ENCODE assay signal across 21 mouse cellular contexts in the genomic region with DNA sequence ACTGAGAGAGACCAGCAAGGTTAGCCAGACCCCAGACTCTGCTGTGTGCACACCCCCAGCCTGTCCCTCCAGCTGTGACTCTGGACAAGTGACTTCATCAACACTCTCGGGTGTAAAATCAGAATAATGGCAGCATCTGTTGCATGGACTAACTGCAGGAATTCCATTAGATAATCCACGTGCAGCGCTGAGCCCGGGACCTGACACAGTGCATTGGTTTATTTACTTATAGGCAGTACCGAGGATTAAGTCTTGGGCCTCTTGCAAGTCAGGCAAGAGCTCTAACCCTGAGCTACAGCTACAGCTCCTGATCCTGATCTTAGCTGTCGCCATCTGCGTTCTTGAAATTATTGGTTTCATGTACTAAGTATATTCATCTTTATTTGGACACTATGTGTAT. TPM values are rescaled to one million over a fixed set of nuclear protein-coding genes. Genes with fewer than 3 reads are reported as not detected.
A peak's percentile ranks its signal among the peaks of the same experiment; 100 is the strongest.
DNase-seq lines count a peak whose midpoint lies in the region; ATAC-seq lines count a peak whose summit lies in the region.
"Had no signal": no experiment of that assay in that cellular context is flagged by ENCODE, and none has a peak within 500 bp of the region (broad histone marks: within the 10 kb centered on the region; RNA-seq: fewer than 3 reads in every experiment).

No protein-coding gene starts in this region.

- H3K36me3 ChIP-seq in midbrain, embryonic 15.5 days (replicated peaks), result no peaks in the 10 kb centered on the region
- no peaks in the 10 kb centered on the region for H3K36me3 ChIP-seq in stomach, embryonic 15.5 days

- H3K4me2 ChIP-seq in midbrain, embryonic 15.5 days, result no peak overlapping the region
- H3K4me2 ChIP-seq in stomach, embryonic 15.5 days, result no peak overlapping the region
- H3K4me2 ChIP-seq: forebrain, embryonic 13.5 days had no signal

- H3K4me1 ChIP-seq in midbrain, embryonic 15.5 days, result peaks cover 49% of the 10 kb centered on the region
- peaks cover 31% of the 10 kb centered on the region for H3K4me1 ChIP-seq in stomach, embryonic 15.5 days

- H3K9ac ChIP-seq in midbrain, embryonic 15.5 days, result no peak overlapping the region
- H3K9ac ChIP-seq in stomach, embryonic 15.5 days, result no peak overlapping the region
- H3K9ac ChIP-seq: forebrain, embryonic 13.5 days had no signal

- peak; percentile 23 for DNase-seq in embryo, embryonic 10 days (ENCODE audit: low spot score)
- DNase-seq in embryo, embryonic 9.5 days (ENCODE audit: extremely low spot score), result no peak
- DNase-seq in embryo, embryonic 10.5 days (ENCODE audit: low spot score), result peak; percentile 31
- no peak for DNase-seq in layer of hippocampus, adult 11-12 months (ENCODE audit: low spot score)
- DNase-seq in layer of hippocampus, adult 9-11 months, result no peak
- DNase-seq in right cerebral cortex, adult 2 months (ENCODE audit: low spot score in 2 of 2), result no peak
- DNase-seq: adrenal gland, postnatal 10 days; cerebellum, adult 9-11 months; gastrocnemius, postnatal 14 days; liver; lung, postnatal 14 days; spleen, adult 18-20 months had no signal

- WGBS in midbrain, embryonic 15.5 days, result 29% methylated on average over 7 of the region's 7 CpGs
- 22% methylated on average over 7 of the region's 7 CpGs for WGBS in stomach, embryonic 15.5 days

- H3K27ac ChIP-seq in midbrain, embryonic 15.5 days, result no peak overlapping the region
- no peak overlapping the region for H3K27ac ChIP-seq in stomach, embryonic 15.5 days
- H3K27ac ChIP-seq: forebrain, embryonic 13.5 days; heart, adult 2 months; hindbrain, postnatal 0 days had no signal

- H3K9me3 ChIP-seq in midbrain, embryonic 15.5 days, result no peaks in the 10 kb centered on the region
- H3K9me3 ChIP-seq in stomach, embryonic 15.5 days, result no peaks in the 10 kb centered on the region
- H3K9me3 ChIP-seq: forebrain, embryonic 13.5 days had no signal

- H3K4me3 ChIP-seq in midbrain, embryonic 15.5 days, result no peak overlapping the region
- no peak overlapping the region for H3K4me3 ChIP-seq in stomach, embryonic 15.5 days (replicated peaks)
- H3K4me3 ChIP-seq: erythroblast, embryonic 14.5 days; forebrain, embryonic 13.5 days; heart, adult 2 months; megakaryocyte, embryonic 14.5 days had no signal

- 0 out of 2 replicates have a peak, but pooled peaks have one; percentile 10 for ATAC-seq in midbrain, embryonic 15.5 days (replicated peaks)
- peak; percentile 42; the same call in 1 of the 2 replicates for ATAC-seq in stomach, embryonic 15.5 days (ENCODE audit: insufficient read depth, low FRiP score, low read depth)
- ATAC-seq: forebrain, embryonic 13.5 days; hindbrain, postnatal 0 days; intestine, postnatal 0 days; Patski had no signal

- no peaks in the 10 kb centered on the region for H3K27me3 ChIP-seq in midbrain, embryonic 15.5 days (replicated peaks)
- H3K27me3 ChIP-seq in stomach, embryonic 15.5 days (replicated peaks), result no peaks in the 10 kb centered on the region
- H3K27me3 ChIP-seq: forebrain, embryonic 13.5 days; Patski had no signal

RNA-seq across cellular contexts. Expression of a gene that starts 37.3 kb away (rescaled TPM):
- polyA plus RNA-seq in midbrain, embryonic 15.5 days (2015; fragmentation: Nextera tagmentation; extraction: Ambion mirVana), result 16.4 and 16.5 TPM in 2 replicates
- polyA plus RNA-seq in stomach, embryonic 15.5 days (2015; fragmentation: Nextera tagmentation; extraction: Ambion mirVana), result 19.8 and 20.5 TPM in 2 replicates

Comparison
In these comparisons a context has a peak if more than half of its experiments do, and no peak if none do; other contexts are left out.
1. DNase-seq: peak in embryo, embryonic 10 days (single experiment) and embryo, embryonic 10.5 days (single experiment); none in embryo, embryonic 9.5 days (single experiment), layer of hippocampus, adult 11-12 months (single experiment), layer of hippocampus, adult 9-11 months (single experiment) and right cerebral cortex, adult 2 months (0 of 2).